Mouse (Mus musculus) heart, embryonic 14.5 days (tissue): ENCODE measurements around the gene Anp32a. TPM values are rescaled to one million over a fixed set of nuclear protein-coding genes. Genes with fewer than 3 reads are reported as not detected.

Experiments used
- ATAC-seq: fragments of 200-750 bp; cut with Nextera tagmentation; 2 replicates; pipeline ENCODE4 v1.8.0; 2017; ENCODE audit warnings: low read depth, moderate TSS enrichment; ENCODE audit not compliant: insufficient number of reproducible peaks, insufficient read depth, low FRiP score
- H3K27ac ChIP-seq, 2 experiments: fragments of 200-500 bp in 1 of 2; fragments of 300-500 bp in 1 of 2; sonication (generic) in 1 of 2; replicated peaks in 1 of 2; 2 replicates each; pipeline ENCODE4 v1.5.1; 2012 to 2014; ENCODE audit warnings: low read depth in 2 of 2, low read length in 2 of 2, control low read depth in 1 of 2, mild to moderate bottlenecking in 1 of 2, mixed read lengths in 1 of 2; ENCODE audit not compliant: control insufficient read depth in 1 of 2, insufficient read depth in 1 of 2
- H3K27me3 ChIP-seq: fragments of 300-500 bp; sonication (generic); 2 replicates; pipeline ENCODE4 v1.6.1; 2014; ENCODE audit warnings: mild to moderate bottlenecking, low read length, control low read depth; ENCODE audit not compliant: control insufficient read depth, insufficient read depth
- H3K36me3 ChIP-seq: fragments of 300-500 bp; sonication (generic); 2 replicates; pipeline ENCODE4 v1.6.1; 2014; ENCODE audit warnings: mild to moderate bottlenecking, control low read depth, low read length, mixed read lengths; ENCODE audit not compliant: control insufficient read depth, insufficient read depth
- H3K4me1 ChIP-seq, 2 experiments: fragments of 200-500 bp in 1 of 2; fragments of 300-500 bp in 1 of 2; sonication (generic) in 1 of 2; 2 replicates each; pipeline ENCODE4 v1.6.1; 2012 to 2014; ENCODE audit warnings: low read length in 2 of 2, control low read depth in 1 of 2, mixed read lengths in 1 of 2; ENCODE audit not compliant: control insufficient read depth in 2 of 2, insufficient read depth in 2 of 2
- H3K4me2 ChIP-seq: fragments of 300-500 bp; sonication (generic); 2 replicates; pipeline ENCODE4 v1.6.1; 2014; ENCODE audit warnings: mild to moderate bottlenecking, low read length
- H3K4me3 ChIP-seq, 2 experiments: fragments of 200-500 bp in 1 of 2; fragments of 300-500 bp in 1 of 2; sonication (generic) in 1 of 2; 2 replicates each; pipeline ENCODE4 v1.5.1; 2012 to 2014; ENCODE audit warnings: low read length in 2 of 2, mild to moderate bottlenecking in 2 of 2, control low read depth in 1 of 2, low read depth in 1 of 2, moderate library complexity in 1 of 2; ENCODE audit not compliant: control insufficient read depth in 1 of 2, insufficient read depth in 1 of 2
- H3K9ac ChIP-seq: fragments of 300-500 bp; sonication (generic); 2 replicates; pipeline ENCODE4 v1.6.1; 2014; ENCODE audit warnings: mild to moderate bottlenecking, low read length
- H3K9me3 ChIP-seq: fragments of 300-500 bp; sonication (generic); 2 replicates; pipeline ENCODE4 v1.6.1; 2016; ENCODE audit warnings: low read length, control low read depth; ENCODE audit not compliant: control insufficient read depth
- whole genome bisulfite sequencing: fragments of 180-500 bp; shearing (Covaris S2); extraction: QIAGEN DNeasy Blood & Tissue Kit; methylation state at CpG from one replicate; pipeline ENCODE4 v1.1.7; 2014; 5-methylcytosine and 5-hydroxymethylcytosine counted together
- polyA plus RNA-seq: library from polyadenylated mRNA; unstranded; fragments of >200 nt; fragmentation: Nextera tagmentation; extraction: Ambion mirVana; gene quantifications from 2 replicates; pipeline ENCODE4 v1.2.1, GENCODE M21; 2014

The Anp32a gene
- polyA plus RNA-seq, 1 experiment from 2014 or later = 92.8 TPM

- Histone ChIP-seq H3K27ac (no peak overlapping the region; a peak in 1 of 4 replicates), H3K4me1 (peaks cover 6 to 13% of the 10 kb centered on the region in 2 experiments; a peak in 3 of 4 replicates), H3K4me3 (no peak overlapping the region), H3K4me2 (no peak overlapping the region), H3K27me3 (no peaks in the 10 kb centered on the region), H3K36me3 (peaks cover 7% of the 10 kb centered on the region; the same call in 1 of the 2 replicates), H3K9me3 (no peaks in the 10 kb centered on the region), H3K9ac (no peak overlapping the region)
- WGBS = 92% methylated on average over 6 of the region's 6 CpGs
- ATAC-seq = no peak
Observed at GRCm38 (mm10) chr9:62426531-62426930, 85.4 kb downstream of the Anp32a start.

GRCm38 (mm10) chr9:62427010-62427409, 85.9 kb downstream of the Anp32a start:
- Histone ChIP-seq H3K9me3 (no peaks in the 10 kb centered on the region), H3K36me3 (peaks cover 7% of the 10 kb centered on the region; the same call in 1 of the 2 replicates), H3K27ac (no peak overlapping the region), H3K27me3 (no peaks in the 10 kb centered on the region), H3K4me1 (peaks cover 5 to 12% of the 10 kb centered on the region in 2 experiments; a peak in 3 of 4 replicates), H3K4me3 (no peak overlapping the region), H3K4me2 (no peak overlapping the region), H3K9ac (no peak overlapping the region)
- ATAC-seq = no peak
- 70% methylated on average over 8 of the region's 8 CpGs for WGBS

Other genes with a start within 250 kb of the Anp32a start
- 9.6 and 10.7 TPM in 2 replicates for gene Glce, start 218.6 kb upstream of the Anp32a start, polyA plus RNA-seq
- gene Spesp1, start 59.1 kb upstream of the Anp32a start, polyA plus RNA-seq = not detected in 2 replicates
- 4.7 and 6.9 TPM in 2 replicates for gene Coro2b, start 195.8 kb downstream of the Anp32a start, polyA plus RNA-seq